Mouse (Mus musculus): ENCODE results near the gene Zdhhc6. TPM values are rescaled to one million over a fixed set of nuclear protein-coding genes. Genes with fewer than 3 reads are reported as not detected.

Gene Zdhhc6
- polyA plus RNA-seq, 1 experiment from 2014 or later: 105 TPM

DNA sequence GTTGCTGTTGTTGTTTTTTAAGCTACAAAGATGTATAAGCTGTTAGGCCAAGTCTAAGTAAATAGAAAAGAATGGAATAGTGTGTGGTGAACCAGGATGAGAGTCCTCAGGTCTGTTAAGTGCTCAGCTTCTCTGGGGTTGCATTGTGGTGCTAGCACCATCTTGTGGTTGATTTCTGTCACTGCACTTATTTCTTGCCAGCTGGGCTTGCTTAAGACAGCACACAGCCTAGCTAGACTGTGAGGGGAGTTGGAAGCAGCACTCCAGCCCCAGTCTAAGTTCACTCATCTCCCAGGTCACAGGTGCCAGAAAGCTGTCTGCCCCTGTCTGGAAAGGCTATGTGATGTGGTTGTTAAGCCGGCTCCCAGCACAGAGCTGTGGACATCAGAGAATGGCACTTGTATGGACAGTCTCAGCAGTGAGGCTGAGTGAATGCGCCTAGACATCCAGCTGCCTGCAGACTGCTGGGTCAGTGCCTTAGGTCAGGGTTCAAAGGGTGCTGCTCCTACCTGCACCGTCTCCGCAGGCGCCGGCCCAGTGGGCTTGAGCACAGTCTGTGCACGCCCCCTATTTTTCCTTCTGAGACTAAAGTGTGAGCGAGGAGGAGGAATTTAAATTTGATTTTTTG, 16.9 kb upstream of the Zdhhc6 start:
- WGBS: 90% methylated on average over 8 of the region's 8 CpGs
- no peak overlapping the region for H3K27ac ChIP-seq
- H3K9ac ChIP-seq: no peak overlapping the region
- no peak overlapping the region for H3K4me2 ChIP-seq
- no peaks in the 10 kb centered on the region for H3K4me1 ChIP-seq
- H3K36me3 ChIP-seq: peaks cover 11% of the 10 kb centered on the region; the same call in 1 of the 2 replicates
- H3K27me3 ChIP-seq: no peaks in the 10 kb centered on the region
- no peak overlapping the region for H3K4me3 ChIP-seq
- peak; percentile 58 for ATAC-seq (ENCODE audit: borderline replicate concordance, extremely low read depth, low FRiP score, low TSS enrichment)
- H3K9me3 ChIP-seq: no peaks in the 10 kb centered on the region

GRCm38 (mm10) chr19:55331776-55332175, 15.9 kb upstream of the Zdhhc6 start:
- H3K27ac ChIP-seq: no peak overlapping the region
- H3K4me2 ChIP-seq: no peak overlapping the region
- WGBS: 89% methylated on average over 5 of the region's 5 CpGs
- H3K36me3 ChIP-seq: peaks cover 11% of the 10 kb centered on the region; the same call in 1 of the 2 replicates
- H3K4me3 ChIP-seq: no peak overlapping the region
- no peak overlapping the region for H3K9ac ChIP-seq
- no peak for ATAC-seq (ENCODE audit: borderline replicate concordance, extremely low read depth, low FRiP score, low TSS enrichment)
- no peaks in the 10 kb centered on the region for H3K4me1 ChIP-seq
- no peaks in the 10 kb centered on the region for H3K27me3 ChIP-seq
- H3K9me3 ChIP-seq: no peaks in the 10 kb centered on the region

- no peak for ATAC-seq (ENCODE audit: borderline replicate concordance, extremely low read depth, low FRiP score, low TSS enrichment)
- Histone ChIP-seq H3K4me2 (no peak overlapping the region), H3K4me1 (no peaks in the 10 kb centered on the region), H3K27ac (no peak overlapping the region), H3K36me3 (peaks cover 16% of the 10 kb centered on the region), H3K27me3 (no peaks in the 10 kb centered on the region), H3K9ac (no peak overlapping the region), H3K4me3 (no peak overlapping the region), H3K9me3 (no peaks in the 10 kb centered on the region)
- WGBS: 82% methylated on average over 4 of the region's 4 CpGs
These were observed 11.7 kb upstream of the Zdhhc6 start for GRCm38 (mm10) chr19:55327510-55327909.

GRCm38 (mm10) chr19:55322604-55323003, 6.8 kb upstream of the Zdhhc6 start:
- H3K4me2 ChIP-seq: no peak overlapping the region
- H3K27me3 ChIP-seq: no peaks in the 10 kb centered on the region
- H3K4me3 ChIP-seq: no peak overlapping the region
- no peak for ATAC-seq (ENCODE audit: borderline replicate concordance, extremely low read depth, low FRiP score, low TSS enrichment)
- H3K9ac ChIP-seq: no peak overlapping the region
- 86% methylated on average over 8 of the region's 8 CpGs for WGBS
- H3K4me1 ChIP-seq: 0 out of 2 replicates have a peak, but pooled peaks cover 3% of the 10 kb centered on the region
- H3K27ac ChIP-seq: no peak overlapping the region
- peaks cover 5% of the 10 kb centered on the region for H3K36me3 ChIP-seq
- H3K9me3 ChIP-seq: no peaks in the 10 kb centered on the region

GRCm38 (mm10) chr19:55319521-55319920, 3.7 kb upstream of the Zdhhc6 start:
- H3K9me3 ChIP-seq: no peaks in the 10 kb centered on the region
- 62% methylated on average over 5 of the region's 5 CpGs for WGBS
- peaks cover 5% of the 10 kb centered on the region for H3K36me3 ChIP-seq
- no peak overlapping the region for H3K4me2 ChIP-seq
- no peaks in the 10 kb centered on the region for H3K27me3 ChIP-seq
- no peak overlapping the region for H3K9ac ChIP-seq
- H3K4me3 ChIP-seq: no peak overlapping the region
- no peak for ATAC-seq (ENCODE audit: borderline replicate concordance, extremely low read depth, low FRiP score, low TSS enrichment)
- peaks cover 21% of the 10 kb centered on the region for H3K4me1 ChIP-seq
- H3K27ac ChIP-seq: no peak overlapping the region

DNA sequence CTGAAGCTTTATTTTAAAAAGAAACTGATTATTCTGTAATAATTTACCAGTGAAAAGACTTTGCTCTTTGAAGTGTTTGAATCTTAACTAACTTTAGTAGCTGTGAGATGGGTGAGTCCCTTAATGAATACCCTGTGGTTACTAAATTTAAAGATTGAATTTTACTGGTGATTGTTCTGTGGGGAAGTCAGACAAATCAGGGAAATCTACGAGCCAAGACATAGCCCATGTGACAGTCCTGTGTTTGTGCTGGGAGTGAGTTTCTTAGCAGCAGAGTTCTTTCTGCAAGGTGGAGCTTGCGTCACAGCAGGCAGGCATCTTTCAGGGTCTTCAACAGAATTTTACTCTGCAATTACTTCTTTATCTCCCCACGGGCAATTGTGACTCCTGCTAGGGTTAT, 3.2 kb upstream of the Zdhhc6 start:
- Histone ChIP-seq H3K27ac (no peak overlapping the region), H3K27me3 (no peaks in the 10 kb centered on the region), H3K4me3 (no peak overlapping the region), H3K9me3 (no peaks in the 10 kb centered on the region), H3K9ac (no peak overlapping the region), H3K4me1 (peaks cover 26% of the 10 kb centered on the region), H3K4me2 (no peak overlapping the region), H3K36me3 (peaks cover 5% of the 10 kb centered on the region)
- ATAC-seq (ENCODE audit: borderline replicate concordance, extremely low read depth, low FRiP score, low TSS enrichment): no peak
- WGBS: 70% methylated on average over 3 of the region's 3 CpGs

- ATAC-seq (ENCODE audit: borderline replicate concordance, extremely low read depth, low FRiP score, low TSS enrichment): no peak
- 43% methylated on average over 10 of the region's 10 CpGs for WGBS
- Histone ChIP-seq H3K36me3 (peaks cover 3% of the 10 kb centered on the region; the same call in 1 of the 2 replicates), H3K27me3 (no peaks in the 10 kb centered on the region), H3K9ac (peak overlapping the region; percentile 93), H3K4me1 (peaks cover 34% of the 10 kb centered on the region), H3K9me3 (no peaks in the 10 kb centered on the region), H3K4me3 (peak overlapping the region; percentile 80), H3K27ac (no peak overlapping the region), H3K4me2 (peak overlapping the region; percentile 90)
These were observed 1.1 kb upstream of the Zdhhc6 start for GRCm38 (mm10) chr19:55316901-55317300.

DNA sequence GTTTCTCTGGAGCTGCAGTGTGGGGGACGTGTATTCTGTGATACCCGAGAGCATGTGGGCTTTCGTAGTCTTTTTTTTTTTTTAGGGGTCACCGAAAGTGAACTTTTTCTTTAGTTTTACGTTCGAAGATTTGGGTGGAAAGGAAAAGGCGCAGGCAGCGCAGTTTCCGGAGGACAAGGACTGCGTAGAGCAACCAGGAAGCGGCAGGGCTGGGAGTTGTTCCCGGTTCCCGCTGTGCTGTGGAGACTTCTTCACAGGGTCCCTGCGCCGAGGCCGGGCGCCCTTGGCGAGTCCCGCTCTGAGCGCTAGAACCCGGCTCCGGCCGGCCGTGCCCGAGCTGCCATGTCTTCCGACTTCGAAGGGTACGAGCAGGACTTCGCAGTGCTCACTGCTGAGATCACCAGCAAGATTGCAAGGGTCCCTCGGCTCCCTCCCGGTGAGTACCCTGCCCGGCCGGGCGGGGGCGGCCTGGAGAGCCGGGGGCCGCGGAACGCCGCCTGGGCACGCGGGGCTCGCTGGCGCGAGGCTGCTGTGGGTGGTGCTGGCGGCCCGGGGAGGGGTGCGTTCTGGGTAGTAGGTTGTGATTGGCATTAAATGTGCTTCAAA, 380 bp upstream of the Zdhhc6 start, which contains the start of gene Vti1a:
TSS of gene Vti1a (plus strand) at position 187 of the 606 bp plus-strand sequence.
- Histone ChIP-seq H3K36me3 (peaks cover 10% of the 10 kb centered on the region), H3K4me3 (peak within 1 kb of the TSS; percentile 80), H3K27ac (peak within 1 kb of the TSS; percentile 89), H3K4me2 (peak within 1 kb of the TSS; percentile 90), H3K9ac (peak within 1 kb of the TSS; percentile 93), H3K9me3 (no peaks in the 10 kb centered on the region), H3K4me1 (peaks cover 34% of the 10 kb centered on the region), H3K27me3 (no peaks in the 10 kb centered on the region)
- WGBS: under 1% methylated on average over 48 of the region's 48 CpGs
- peak; percentile 92 for ATAC-seq (ENCODE audit: borderline replicate concordance, extremely low read depth, low FRiP score, low TSS enrichment)

GRCm38 (mm10) chr19:55313649-55314048, 2.2 kb downstream of the Zdhhc6 start:
- 95% methylated on average over 2 of the region's 2 CpGs for WGBS
- peaks cover 34% of the 10 kb centered on the region for H3K4me1 ChIP-seq
- no peak for ATAC-seq (ENCODE audit: borderline replicate concordance, extremely low read depth, low FRiP score, low TSS enrichment)
- no peak overlapping the region for H3K9ac ChIP-seq
- no peaks in the 10 kb centered on the region for H3K27me3 ChIP-seq
- no peak overlapping the region for H3K4me3 ChIP-seq
- no peak overlapping the region for H3K27ac ChIP-seq
- H3K4me2 ChIP-seq: no peak overlapping the region
- H3K36me3 ChIP-seq: peaks cover 34% of the 10 kb centered on the region
- H3K9me3 ChIP-seq: no peaks in the 10 kb centered on the region

DNA sequence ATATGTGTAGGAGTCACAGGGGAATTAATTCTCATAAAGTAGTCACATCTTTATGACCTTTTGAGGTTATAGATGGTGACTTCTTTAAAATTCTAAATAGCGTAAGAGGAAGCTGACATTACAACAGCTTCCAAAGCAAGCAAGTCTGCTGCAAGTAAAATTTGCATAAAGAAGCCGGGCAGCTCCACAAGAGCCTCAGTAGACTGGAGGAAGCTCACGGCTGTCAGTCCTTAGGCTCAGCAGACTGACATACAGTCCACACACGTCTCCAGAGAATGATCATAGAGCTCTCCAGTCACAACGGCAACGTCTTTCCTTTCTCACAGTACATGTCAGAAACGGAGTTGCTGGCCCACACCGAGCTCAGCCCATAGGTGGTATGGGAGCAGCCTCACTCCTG, 4.0 kb downstream of the Zdhhc6 start:
- Histone ChIP-seq H3K9ac (no peak overlapping the region), H3K4me3 (no peak overlapping the region), H3K9me3 (no peaks in the 10 kb centered on the region), H3K36me3 (peaks cover 50% of the 10 kb centered on the region), H3K4me2 (no peak overlapping the region), H3K4me1 (peaks cover 25% of the 10 kb centered on the region), H3K27me3 (no peaks in the 10 kb centered on the region), H3K27ac (no peak overlapping the region)
- 88% methylated on average over 8 of the region's 8 CpGs for WGBS
- ATAC-seq (ENCODE audit: borderline replicate concordance, extremely low read depth, low FRiP score, low TSS enrichment): no peak

GRCm38 (mm10) chr19:55305024-55305423, 10.8 kb downstream of the Zdhhc6 start:
- Histone ChIP-seq H3K36me3 (peaks cover 75% of the 10 kb centered on the region), H3K4me2 (no peak overlapping the region), H3K27ac (no peak overlapping the region), H3K27me3 (no peaks in the 10 kb centered on the region), H3K9me3 (no peaks in the 10 kb centered on the region), H3K9ac (no peak overlapping the region), H3K4me3 (no peak overlapping the region), H3K4me1 (peaks cover 4% of the 10 kb centered on the region; the same call in 1 of the 2 replicates)
- no peak for ATAC-seq (ENCODE audit: borderline replicate concordance, extremely low read depth, low FRiP score, low TSS enrichment)

GRCm38 (mm10) chr19:55300525-55300924, 15.3 kb downstream of the Zdhhc6 start:
- 83% methylated on average over 3 of the region's 3 CpGs for WGBS

More at GRCm38 (mm10) chr19:55300525-55300924, 15.3 kb downstream of the Zdhhc6 start:
- ATAC-seq (ENCODE audit: borderline replicate concordance, extremely low read depth, low FRiP score, low TSS enrichment): no peak
- H3K4me2 ChIP-seq: no peak overlapping the region
- peaks cover 9% of the 10 kb centered on the region; the same call in 1 of the 2 replicates for H3K4me1 ChIP-seq
- H3K9ac ChIP-seq: no peak overlapping the region
- H3K27me3 ChIP-seq: no peaks in the 10 kb centered on the region
- H3K9me3 ChIP-seq: no peaks in the 10 kb centered on the region
- no peak overlapping the region for H3K4me3 ChIP-seq
- peak overlapping the region; percentile 48 for H3K27ac ChIP-seq
- peaks cover 72% of the 10 kb centered on the region for H3K36me3 ChIP-seq

Data from lung, embryonic 15.5 days (tissue).